Mouse (Mus musculus) hindbrain, postnatal 0 days (tissue): ENCODE results near the gene Folr2. TPM values are rescaled to one million over a fixed set of nuclear protein-coding genes. Genes with fewer than 3 reads are reported as not detected.

Experiments
- ATAC-seq: fragments of 200-750 bp; cut with Nextera tagmentation; 2 replicates; pipeline ENCODE4 v1.8.0; 2017; ENCODE audit warnings: mild to moderate bottlenecking, moderate TSS enrichment, moderate library complexity
- DNase-seq: peaks from one replicate; pipeline ENCODE4 v3.0.0-alpha.2; 2015; ENCODE audit warnings: low spot score
- H3K27ac ChIP-seq: fragments of 300-500 bp; sonication (generic); 2 replicates; pipeline ENCODE4 v1.5.1; 2014; ENCODE audit warnings: mild to moderate bottlenecking
- H3K27me3 ChIP-seq: fragments of 300-500 bp; sonication (generic); 2 replicates; pipeline ENCODE4 v1.6.1; 2014; ENCODE audit warnings: low read length, mixed read lengths; ENCODE audit not compliant: insufficient read depth
- H3K36me3 ChIP-seq: fragments of 300-500 bp; sonication (generic); 2 replicates; pipeline ENCODE4 v1.6.1; 2014; ENCODE audit warnings: low read length, mixed read lengths; ENCODE audit not compliant: insufficient read depth
- H3K4me1 ChIP-seq: fragments of 300-500 bp; sonication (generic); 2 replicates; pipeline ENCODE4 v1.6.1; 2014; ENCODE audit warnings: antibody characterized with exemption, low read length, mixed read lengths; ENCODE audit not compliant: insufficient read depth
- H3K4me2 ChIP-seq: fragments of 300-500 bp; sonication (generic); 2 replicates; pipeline ENCODE4 v1.6.1; 2014; ENCODE audit warnings: low read depth, mild to moderate bottlenecking, low read length, moderate library complexity, mixed read lengths
- H3K4me3 ChIP-seq: fragments of 300-500 bp; sonication (generic); 2 replicates; pipeline ENCODE4 v1.5.1; 2014; ENCODE audit warnings: low read length
- H3K9ac ChIP-seq: fragments of 300-500 bp; sonication (generic); replicated peaks from 2 replicates; pipeline ENCODE4 v1.6.1; 2014; ENCODE audit warnings: mild to moderate bottlenecking, low read length, moderate library complexity, mixed read lengths
- H3K9me3 ChIP-seq: fragments of 300-500 bp; sonication (generic); 2 replicates; pipeline ENCODE4 v1.6.1; 2016; ENCODE audit warnings: low read length, mixed read lengths
- CTCF ChIP-seq: IDR thresholded peaks from 2 replicates; pipeline ENCODE4 v1.5.1; 2016; ENCODE audit warnings: antibody characterized with exemption, control low read depth, low read depth
- WGBS: fragments of 180-500 bp; shearing (Covaris S2); extraction: QIAGEN DNeasy Blood & Tissue Kit; methylation state at CpG from one replicate; pipeline ENCODE4 v1.1.7; 2014; 5-methylcytosine and 5-hydroxymethylcytosine counted together
- polyA plus RNA-seq: library from polyadenylated mRNA; unstranded; fragments of >200 nt; fragmentation: Nextera tagmentation; extraction: Ambion mirVana; gene quantifications from 2 replicates; pipeline ENCODE4 v1.2.1, GENCODE M21; 2015
- total RNA-seq: library from RNA; depleted of rRNA; stranded (reverse); fragments of >200 nt; gene quantifications from 2 replicates; pipeline ENCODE4 v1.2.3, GENCODE M21; 2014

Folr2 gene
- total and polyA plus RNA-seq, 2 experiments from 2014 or later = 1.8 to 2.2 TPM

GRCm38 (mm10) chr7:101882413-101883154 lies 25.6 kb upstream of the Folr2 start:
- Histone ChIP-seq H3K4me1 (no peaks in the 10 kb centered on the region), H3K9ac (no peak overlapping the region), H3K9me3 (no peaks in the 10 kb centered on the region), H3K4me2 (no peak overlapping the region), H3K27ac (no peak overlapping the region), H3K27me3 (no peaks in the 10 kb centered on the region), H3K36me3 (no peaks in the 10 kb centered on the region), H3K4me3 (no peak overlapping the region)
- no peak for TF ChIP-seq CTCF
- DNase-seq (no peak), ATAC-seq (no peak)
- WGBS = 55% methylated on average over 9 of the region's 9 CpGs

- Histone ChIP-seq H3K27ac (no peak overlapping the region), H3K4me2 (no peak overlapping the region), H3K9me3 (no peaks in the 10 kb centered on the region), H3K4me3 (no peak overlapping the region), H3K27me3 (no peaks in the 10 kb centered on the region), H3K36me3 (no peaks in the 10 kb centered on the region), H3K9ac (no peak overlapping the region), H3K4me1 (no peaks in the 10 kb centered on the region)
- WGBS = 77% methylated on average over 4 of the region's 4 CpGs
- no peak for DNase-seq
- TF ChIP-seq CTCF = no peak
- ATAC-seq = no peak
Observed at GRCm38 (mm10) chr7:101880855-101881254, 23.9 kb upstream of the Folr2 start.

DNA sequence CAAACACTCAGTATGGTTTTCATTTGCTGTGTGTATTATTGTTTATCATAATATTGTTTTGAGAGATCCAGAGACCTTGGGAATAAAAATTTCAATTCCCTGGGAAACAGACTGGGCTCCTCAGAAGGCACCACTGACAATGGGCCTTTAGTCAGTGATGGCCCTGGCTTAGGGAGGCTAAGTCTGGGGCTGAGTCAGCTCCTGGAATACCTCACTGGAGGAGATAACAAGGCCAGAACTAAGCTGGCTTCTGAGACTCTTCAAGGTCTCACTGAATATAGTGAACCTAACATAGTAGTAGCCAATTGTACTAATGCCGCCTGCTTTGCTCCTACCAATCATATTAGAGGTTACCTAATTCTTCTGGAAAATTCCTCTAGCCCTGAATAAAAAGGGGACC lies 19.0 kb upstream of the Folr2 start:
- H3K9ac ChIP-seq = no peak overlapping the region
- H3K4me1 ChIP-seq = no peaks in the 10 kb centered on the region
- no peak for TF ChIP-seq CTCF

DNA sequence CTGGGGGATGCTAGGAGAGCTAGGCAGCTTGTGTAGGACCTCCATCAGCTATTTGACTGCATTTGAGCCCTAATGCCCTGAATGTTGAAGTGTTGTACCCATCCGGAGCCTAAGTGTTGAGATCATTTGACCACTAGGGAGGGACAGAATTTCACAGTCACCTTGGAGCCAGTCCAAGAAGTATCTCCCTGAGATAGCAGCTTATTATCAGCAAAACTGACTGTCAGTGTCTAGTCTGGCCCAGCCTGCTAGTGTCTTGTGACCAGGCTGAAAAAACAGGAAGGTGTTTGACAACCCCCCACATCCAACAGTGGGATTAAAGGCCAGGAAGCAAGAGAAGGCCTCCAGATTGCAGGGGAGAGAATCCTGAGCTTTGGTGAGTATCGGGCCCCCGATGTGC lies 14.3 kb upstream of the Folr2 start:
- no peaks in the 10 kb centered on the region for H3K36me3 ChIP-seq
- H3K4me2 ChIP-seq = no peak overlapping the region
- H3K4me3 ChIP-seq = no peak overlapping the region
- no peak overlapping the region for H3K27ac ChIP-seq
- WGBS = 76% methylated on average over 3 of the region's 3 CpGs
- TF ChIP-seq CTCF = no peak
- no peaks in the 10 kb centered on the region for H3K9me3 ChIP-seq
- H3K27me3 ChIP-seq = no peaks in the 10 kb centered on the region
- no peaks in the 10 kb centered on the region for H3K4me1 ChIP-seq
- DNase-seq (no peak), ATAC-seq (no peak)
- no peak overlapping the region for H3K9ac ChIP-seq

More for the DNA sequence above, 19.0 kb upstream of the Folr2 start:
- ATAC-seq (no peak), DNase-seq (no peak)
- no peak overlapping the region for H3K4me3 ChIP-seq
- no peak overlapping the region for H3K4me2 ChIP-seq
- no peak overlapping the region for H3K27ac ChIP-seq
- 95% methylated on average over 1 of the region's 1 CpGs for WGBS
- H3K27me3 ChIP-seq = no peaks in the 10 kb centered on the region
- H3K9me3 ChIP-seq = no peaks in the 10 kb centered on the region
- H3K36me3 ChIP-seq = no peaks in the 10 kb centered on the region

GRCm38 (mm10) chr7:101870629-101871028 lies 13.6 kb upstream of the Folr2 start, which contains the start of gene Folr1:
TSS of gene Folr1 (minus strand) at chr7:101870788.
- no peak within 1 kb of the TSS for H3K9ac ChIP-seq
- ATAC-seq = no peak
- no peaks in the 10 kb centered on the region for H3K9me3 ChIP-seq
- no peak within 1 kb of the TSS for H3K4me3 ChIP-seq
- no peaks in the 10 kb centered on the region for H3K27me3 ChIP-seq
- H3K36me3 ChIP-seq = no peaks in the 10 kb centered on the region
- WGBS = 68% methylated on average over 2 of the region's 2 CpGs
- no peaks in the 10 kb centered on the region for H3K4me1 ChIP-seq
- no peak within 1 kb of the TSS for H3K27ac ChIP-seq
- DNase-seq = no peak
- no peak for TF ChIP-seq CTCF
- H3K4me2 ChIP-seq = no peak within 1 kb of the TSS

GRCm38 (mm10) chr7:101869163-101869500 lies 12.1 kb upstream of the Folr2 start:
- ATAC-seq = 0 out of 2 replicates have a peak, but pooled peaks have one; percentile 43
- WGBS = 32% methylated on average over 7 of the region's 7 CpGs
- peak; percentile 28 for DNase-seq

More at GRCm38 (mm10) chr7:101869163-101869500, 12.1 kb upstream of the Folr2 start:
- Histone ChIP-seq H3K4me2 (no peak overlapping the region), H3K9ac (no peak overlapping the region), H3K27me3 (no peaks in the 10 kb centered on the region), H3K36me3 (no peaks in the 10 kb centered on the region), H3K27ac (peak overlapping the region; percentile 9; the same call in 1 of the 2 replicates), H3K4me3 (no peak overlapping the region), H3K9me3 (no peaks in the 10 kb centered on the region), H3K4me1 (no peaks in the 10 kb centered on the region)
- no peak for TF ChIP-seq CTCF
